Mouse (Mus musculus): ENCODE measurements around the gene Mpdu1.

GRCm38 (mm10) chr11:69680136-69680855 is 17.9 kb upstream of the Mpdu1 start:
- TF ChIP-seq EP300 (IDR thresholded peaks at IDR 0.05) (no peak), CTCF (IDR thresholded peaks at IDR 0.05) (no peak)
